Mouse (Mus musculus) granulocyte monocyte progenitor cell, adult 5-6 weeks (primary cell): Measurements from ENCODE around the gene Tmed8. TPM values are rescaled to one million over a fixed set of nuclear protein-coding genes. Genes with fewer than 3 reads are reported as not detected.
"Not testable (repeated sequence)": the region's sequence is repeated elsewhere in the genome, so short reads cannot be mapped to it uniquely, and the experiment has no call there.

Source experiments
- ATAC-seq: replicated peaks from 2 replicates; pipeline ENCODE4 v1.8.0; 2016; ENCODE audit warnings: mild to moderate bottlenecking, moderate TSS enrichment, inconsistent platforms; ENCODE audit not compliant: poor library complexity, severe bottlenecking
- total RNA-seq, 2 experiments: library from RNA; stranded (forward) in 1 of 2; stranded (reverse) in 1 of 2; fragments of 200-712, 200-1000 nt in 1 of 2; fragments of >200 nt in 1 of 2; fragmentation: Nextera tagmentation in 1 of 2; gene quantifications; 2 replicates each; pipeline ENCODE4 v1.2.3; 2014 to 2017

Tmed8 gene
- 9.6 and 9.8 TPM in 2 replicates for total RNA-seq (2014; fragmentation: Nextera tagmentation)
- 5.4 and 8.0 TPM in 2 replicates for total RNA-seq (2017)

DNA sequence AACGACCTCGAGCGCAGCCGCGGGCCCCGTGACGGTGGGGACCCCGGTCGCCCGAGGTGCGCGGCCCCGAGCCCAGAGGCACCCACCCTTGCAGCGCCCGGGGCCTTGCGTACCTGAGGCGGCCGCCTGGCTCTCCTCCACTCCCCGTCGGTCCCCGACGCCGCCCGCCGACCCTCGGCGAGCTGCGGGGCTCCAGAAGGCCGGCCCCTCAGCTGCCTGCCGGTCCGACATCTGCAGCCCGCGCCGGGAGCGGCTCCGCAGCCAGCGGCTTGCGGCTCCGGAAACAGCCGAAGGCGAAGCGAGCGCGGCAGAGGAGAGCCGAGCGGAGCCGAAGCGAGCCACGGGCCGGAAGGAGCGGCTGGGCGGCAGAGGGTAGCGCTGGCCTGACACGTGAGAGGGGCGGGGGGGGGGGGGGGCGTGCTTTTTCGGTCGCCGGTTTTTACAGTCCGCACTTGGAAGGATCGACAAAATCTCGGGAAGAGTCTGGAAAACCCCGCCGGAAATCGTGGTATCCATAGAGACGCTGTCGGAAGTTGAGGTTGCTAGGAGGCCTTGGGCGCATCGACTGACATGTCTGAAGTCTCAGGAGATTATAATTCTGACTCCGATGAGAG is at the start of gene Tmed8:
Gene Tmed8, minus strand, starts transcription at position 482 of the 614 bp plus-strand sequence.
- peak; percentile 75 for ATAC-seq

DNA sequence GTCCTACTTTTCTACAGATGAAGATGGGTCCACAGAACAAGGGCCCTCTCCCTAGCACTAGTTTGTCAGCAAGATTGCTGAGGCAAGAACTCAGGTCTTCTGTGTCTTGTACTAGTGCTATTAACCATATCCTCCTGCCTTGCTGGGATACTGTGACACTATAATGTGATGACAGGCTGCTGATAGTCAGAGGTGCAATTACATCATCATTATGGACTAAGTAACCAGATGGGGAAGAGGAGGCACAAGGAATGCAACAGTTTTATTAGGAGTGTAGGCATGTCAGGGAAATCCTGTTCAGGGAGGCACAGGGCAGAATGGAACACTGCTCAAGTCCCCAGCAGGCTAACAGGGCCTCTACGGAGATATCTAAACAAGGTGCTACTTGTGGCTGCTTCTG is 38.4 kb upstream of the Tmed8 start, which contains the start of gene Noxred1:
Gene Noxred1, minus strand, starts transcription at position 101 of the 400 bp plus-strand sequence.
- no peak for ATAC-seq

DNA sequence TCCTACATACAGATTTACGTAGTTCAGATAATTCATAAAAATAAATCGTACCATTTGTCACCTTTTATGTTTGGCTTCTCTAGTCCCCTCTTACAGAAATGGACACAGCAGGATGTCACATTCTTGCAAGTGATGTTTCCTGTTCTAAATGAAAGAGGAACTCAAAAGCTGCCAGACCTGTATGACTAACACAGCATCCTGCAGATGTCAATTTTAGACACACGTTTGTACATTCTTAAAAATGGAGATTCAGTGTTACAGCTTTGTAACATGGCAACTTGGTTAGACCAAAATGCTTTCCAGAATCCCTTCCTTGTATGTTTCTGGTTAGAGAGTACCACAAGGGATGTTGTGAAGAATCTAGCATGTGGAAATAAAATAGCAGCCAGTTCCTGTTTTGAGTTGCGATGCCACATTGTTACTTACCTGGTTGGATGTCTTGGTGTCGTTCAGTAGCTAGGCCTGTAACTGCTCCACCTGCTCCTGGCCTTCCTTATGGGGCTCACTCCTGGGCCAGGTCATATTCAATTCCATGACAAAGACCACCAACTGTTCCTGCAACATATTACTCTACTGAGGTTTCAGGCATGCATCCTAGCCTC is 36.7 kb upstream of the Tmed8 start:
- ATAC-seq: peak; percentile 86

- no peak; the same call in 1 of the 2 replicates for ATAC-seq
Measured at GRCm38 (mm10) chr12:87230379-87230895, 30.2 kb upstream of the Tmed8 start.

GRCm38 (mm10) chr12:87229633-87230032 is 29.4 kb upstream of the Tmed8 start:
- ATAC-seq: peak; percentile 52; the same call in 1 of the 2 replicates

GRCm38 (mm10) chr12:87226801-87227200 is 26.5 kb upstream of the Tmed8 start:
- ATAC-seq: no peak; the same call in 1 of the 2 replicates

DNA sequence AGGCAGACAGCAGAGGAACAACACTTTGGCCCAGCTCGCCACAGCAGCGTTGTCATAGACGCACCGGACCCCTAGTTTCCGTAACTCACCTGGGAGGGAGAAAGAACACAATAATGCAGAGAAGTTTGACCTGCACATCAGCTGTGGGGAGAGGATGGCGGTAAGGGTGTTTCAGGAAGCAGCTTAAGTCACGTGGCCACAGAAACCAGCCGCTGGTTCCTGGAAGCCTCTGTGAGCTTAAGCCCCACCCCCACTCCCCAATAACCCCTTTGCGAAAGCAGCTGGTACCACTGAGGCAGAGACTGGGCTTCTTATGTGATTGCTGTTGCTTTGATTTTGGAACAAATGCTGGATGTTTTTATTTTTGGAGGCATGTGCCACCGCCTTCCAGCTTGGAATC is 24.7 kb upstream of the Tmed8 start:
- 0 out of 2 replicates have a peak, but pooled peaks have one; percentile 35 for ATAC-seq

- ATAC-seq: no peak
Measured at GRCm38 (mm10) chr12:87219362-87219761, 19.1 kb upstream of the Tmed8 start.

- ATAC-seq: no peak
Measured at GRCm38 (mm10) chr12:87217596-87217995, 17.3 kb upstream of the Tmed8 start.

DNA sequence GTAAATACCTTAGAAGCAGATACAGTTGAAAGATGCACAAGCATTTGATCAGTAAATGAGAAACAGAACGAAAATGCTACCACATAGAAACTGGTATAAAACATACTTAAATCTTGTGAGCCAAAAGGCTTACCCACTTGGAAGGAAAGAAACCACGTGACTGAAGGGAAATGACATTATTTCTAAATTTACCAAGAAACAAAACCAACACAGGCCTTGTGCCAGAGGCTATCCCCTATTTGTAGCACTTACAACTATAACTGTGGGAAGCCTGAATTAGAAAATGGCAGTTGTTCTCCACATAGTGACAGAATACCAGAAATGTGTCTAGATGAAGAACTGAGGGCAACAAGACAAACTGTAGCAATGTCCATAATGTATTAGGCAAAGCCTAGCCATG is 15.8 kb upstream of the Tmed8 start:
- no peak for ATAC-seq

DNA sequence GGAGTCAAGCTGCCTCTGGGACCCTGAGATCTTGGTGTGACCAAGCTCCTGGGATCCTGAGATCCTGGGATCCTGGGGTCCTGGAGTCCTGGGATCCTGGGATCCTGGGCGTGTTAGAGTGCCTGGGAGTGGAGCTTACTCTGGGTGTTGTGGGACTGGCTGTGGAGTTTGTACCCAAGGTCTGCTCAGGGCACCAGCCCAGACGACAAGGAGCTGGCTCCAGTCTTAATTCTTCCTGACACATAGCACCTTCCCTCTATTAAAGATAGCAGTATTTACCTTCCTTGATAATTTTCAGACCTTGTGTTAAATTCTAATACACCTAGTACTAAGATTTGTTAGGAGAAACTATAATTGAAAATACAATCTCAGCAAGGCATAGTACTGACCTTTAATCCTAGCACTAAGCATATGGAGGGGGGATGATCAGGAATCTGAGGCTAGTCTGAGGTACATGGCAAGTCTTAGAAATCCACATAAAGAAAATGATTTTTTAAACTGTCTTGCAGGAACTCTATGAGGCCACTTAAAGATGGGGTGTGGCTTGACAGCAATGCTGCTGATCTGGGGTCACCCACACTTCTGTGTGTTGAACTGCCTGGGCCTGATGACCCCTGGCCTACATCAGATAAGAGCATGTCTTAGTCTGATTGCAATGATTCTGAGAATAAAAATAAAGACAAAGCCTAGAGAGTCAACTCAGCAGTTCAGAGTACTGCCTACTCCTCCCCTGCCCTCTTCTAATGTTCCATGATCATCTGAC is 12.8 kb upstream of the Tmed8 start:
- no peak for ATAC-seq

DNA sequence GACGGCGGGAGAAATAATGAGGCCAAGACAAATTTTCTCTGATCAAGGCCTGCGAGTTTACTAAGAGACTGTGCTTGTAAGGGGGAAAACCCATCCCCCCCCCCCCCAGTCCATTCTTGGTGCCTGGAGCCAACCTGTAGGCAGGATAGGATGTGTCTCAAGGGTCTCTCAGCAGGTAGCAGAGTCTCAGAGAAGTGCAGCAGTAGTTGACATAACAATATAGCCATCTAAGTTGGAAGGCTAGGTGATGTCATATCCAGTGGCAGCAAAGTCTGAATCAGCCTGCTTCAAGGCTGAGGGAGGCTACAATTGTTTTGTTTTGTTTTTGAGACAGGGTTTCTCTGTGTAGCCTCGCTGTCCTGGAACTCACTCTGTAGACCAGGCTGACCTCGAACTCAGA is 5.5 kb upstream of the Tmed8 start:
- not testable (repeated sequence) for ATAC-seq

GRCm38 (mm10) chr12:87201694-87202093 is 1.4 kb upstream of the Tmed8 start:
- no peak for ATAC-seq

GRCm38 (mm10) chr12:87199206-87199972 is 865 bp downstream of the Tmed8 start, which contains the start of gene Samd15:
Samd15 (plus strand) TSS chr12:87199723.
- ATAC-seq: peak; percentile 41

- no peak for ATAC-seq
Measured at GRCm38 (mm10) chr12:87198792-87199191, 1.5 kb downstream of the Tmed8 start.

DNA sequence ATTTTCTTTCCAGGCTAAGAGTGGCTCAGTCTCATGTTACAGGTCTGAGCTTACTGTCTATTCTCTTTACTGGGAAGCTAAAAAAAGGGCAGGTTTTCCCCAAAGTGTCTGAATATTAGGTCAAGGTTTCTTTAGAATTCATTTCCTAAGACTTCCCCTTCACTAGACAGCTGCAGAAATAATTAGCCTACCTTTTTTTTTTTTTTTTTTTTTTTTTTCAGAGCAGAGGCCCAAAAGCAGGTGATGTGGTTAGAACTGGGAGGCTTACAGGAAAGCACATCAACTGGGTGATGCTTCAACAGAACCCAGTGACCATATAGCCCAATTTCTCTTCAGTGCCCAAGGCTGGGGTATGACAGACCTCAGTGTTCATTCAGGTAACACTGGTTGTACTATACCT is 3.9 kb downstream of the Tmed8 start:
- no peak for ATAC-seq

- no peak for ATAC-seq
Measured at GRCm38 (mm10) chr12:87195069-87195468, 5.2 kb downstream of the Tmed8 start.

- ATAC-seq: peak; percentile 92
Measured at GRCm38 (mm10) chr12:87193008-87193407, 7.2 kb downstream of the Tmed8 start.

DNA sequence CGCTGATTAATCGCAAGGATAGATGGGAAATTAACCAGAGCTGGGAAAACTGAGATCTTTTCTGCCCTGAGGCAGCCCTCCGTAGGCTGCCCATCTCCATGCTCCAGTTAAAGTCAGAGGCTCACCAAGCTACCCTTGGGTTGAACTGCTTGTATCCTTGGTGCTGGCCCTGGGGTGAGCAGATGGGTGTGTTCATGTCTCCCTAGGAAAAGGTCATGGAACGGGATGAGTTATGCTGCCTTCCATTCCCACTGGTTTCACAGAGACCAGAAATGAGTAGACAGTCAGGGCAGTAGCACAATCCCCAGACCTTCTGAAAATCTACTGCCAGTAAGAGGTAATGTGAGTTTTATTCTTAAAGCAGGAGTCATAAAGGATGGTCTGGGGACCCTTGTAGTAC is 22.6 kb downstream of the Tmed8 start:
- ATAC-seq: no peak
